Mouse (Mus musculus) gastrocnemius, postnatal 4 days (tissue): ENCODE data around the gene Pafah1b3. TPM values are rescaled to one million over a fixed set of nuclear protein-coding genes. Genes with fewer than 3 reads are reported as not detected.

ENCODE experiments used
- DNase-seq, 2 experiments: peaks; one replicate each; pipeline ENCODE4 v3.0.0; 2021 to 2022; ENCODE audit warnings: low spot score in 2 of 2, mixed read lengths in 2 of 2
- total RNA-seq, 2 experiments: library from RNA; stranded (reverse); gene quantifications; 2 replicates each; pipeline ENCODE4 v1.2.3; 2021

Gene Pafah1b3
- total RNA-seq, 2 experiments from 2014 or later: 27.1 to 33.1 TPM

DNA sequence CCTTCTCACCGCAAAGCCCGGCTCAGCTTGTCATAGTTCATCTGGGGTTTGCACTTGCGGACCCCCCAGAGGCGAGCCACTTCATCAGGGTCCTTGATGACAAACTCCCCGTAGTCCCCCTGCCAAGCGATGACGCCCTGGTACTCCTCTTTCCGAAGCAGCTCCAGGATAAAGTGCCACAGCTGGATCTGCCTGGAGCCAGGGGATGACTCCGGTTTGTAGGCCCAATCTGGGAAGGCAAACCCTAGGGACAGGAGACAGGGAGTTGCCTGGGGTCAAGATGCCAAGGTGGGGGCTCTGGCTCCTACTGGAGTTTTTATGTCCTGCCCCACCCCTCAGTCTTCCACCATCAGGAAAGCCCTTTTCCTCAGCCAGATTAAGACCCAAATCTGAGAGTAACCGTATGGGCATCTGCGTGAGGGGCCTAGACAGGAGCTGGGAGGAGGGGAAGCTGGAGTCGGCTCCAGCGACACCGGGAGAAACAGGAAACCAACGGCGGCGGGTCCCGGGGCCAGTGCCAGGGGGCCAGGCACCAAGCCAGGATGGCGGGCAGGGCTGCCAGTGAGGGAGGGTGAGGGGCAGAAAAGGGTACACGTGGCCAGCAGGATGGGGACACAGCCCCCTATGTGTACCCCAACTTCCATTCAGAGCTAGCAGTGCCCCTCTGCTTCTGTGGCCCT lies 51.6 kb downstream of the Pafah1b3 start:
- peak in 1 of 2 experiments; percentile 59 for DNase-seq

Other genes starting within 250 kb of the Pafah1b3 start
- gene Grik5, start 225.6 kb downstream of the Pafah1b3 start, total RNA-seq: 10 to 100 TPM; 14.6 to 17.1 TPM
- 10 to 100 TPM; 10.7 to 11.4 TPM for gene Zfp574, start 225.4 kb downstream of the Pafah1b3 start, total RNA-seq
- under 1 TPM; 0.52 to 0.91 TPM for gene Pou2f2, start 118.3 kb downstream of the Pafah1b3 start, total RNA-seq
- gene Dedd2, start 77.4 kb downstream of the Pafah1b3 start, total RNA-seq: 1 to 10 TPM; 6.6 to 8.3 TPM
- gene Zfp526, start 76.6 kb downstream of the Pafah1b3 start, total RNA-seq: 10 to 100 TPM; 10.6 to 11.3 TPM
- 10 to 100 TPM; 62.8 to 63.2 TPM for gene Gsk3a, start 60.1 kb downstream of the Pafah1b3 start, total RNA-seq
- gene Erf, start 47.2 kb downstream of the Pafah1b3 start, total RNA-seq: 10 to 100 TPM; 32.7 to 34.6 TPM
- gene Cic, start 30.3 kb downstream of the Pafah1b3 start, total RNA-seq: 100 to 1,000 TPM; 107 to 113 TPM
- not detected for gene Prr19, start 3.4 kb upstream of the Pafah1b3 start, total RNA-seq
- under 1 TPM; 0.23 to 0.29 TPM for gene Tmem145, start 8.1 kb upstream of the Pafah1b3 start, total RNA-seq
- gene Megf8, start 19.2 kb upstream of the Pafah1b3 start, total RNA-seq: 10 to 100 TPM; 34.9 to 40.4 TPM
- gene Cnfn, start 71.7 kb upstream of the Pafah1b3 start, total RNA-seq: not detected
- gene Lipe, start 100.7 kb upstream of the Pafah1b3 start, total RNA-seq: 10 to 100 TPM; 25.4 to 37.7 TPM
- not detected for gene Cxcl17, start 114.9 kb upstream of the Pafah1b3 start, total RNA-seq
- gene Ceacam1, start 179.6 kb upstream of the Pafah1b3 start, total RNA-seq: 1 to 10 TPM; 5.5 to 6.1 TPM
- 1 to 10 TPM in 1 of 2 experiments, under 1 TPM in 1; 0.47 to 1.3 TPM for gene Ceacam2, start 241.9 kb upstream of the Pafah1b3 start, total RNA-seq